Mouse (Mus musculus) E14TG2a.4 (cell line): ENCODE results near the gene Gcnt4.
"Not testable (repeated sequence)": the region's sequence is repeated elsewhere in the genome, so short reads cannot be mapped to it uniquely, and the experiment has no call there.

Experiments
- H3K27me3 ChIP-seq: 2 replicates; pipeline ENCODE4 v1.6.1; 2014; ENCODE audit warnings: low read length, control low read depth; ENCODE audit not compliant: insufficient read depth
- H3K36me3 ChIP-seq: 2 replicates; pipeline ENCODE4 v1.6.1; 2014; ENCODE audit warnings: low read length, control low read depth; ENCODE audit not compliant: insufficient read depth
- H3K4me1 ChIP-seq: replicated peaks from 2 replicates; pipeline ENCODE4 v1.6.1; 2014; ENCODE audit warnings: low read depth, low read length, control low read depth
- H3K4me3 ChIP-seq: replicated peaks from 2 replicates; pipeline ENCODE4 v1.5.1; 2014; ENCODE audit warnings: mild to moderate bottlenecking, low read length
- H3K9me3 ChIP-seq: 2 replicates; pipeline ENCODE4 v1.6.1; 2014; ENCODE audit warnings: low read length, control low read depth
- CTCF ChIP-seq: conservative IDR thresholded peaks from 2 replicates; pipeline ENCODE4 v1.5.1; 2014; ENCODE audit warnings: low read length
- NANOG ChIP-seq: IDR thresholded peaks from 2 replicates; pipeline ENCODE4 v1.6.1; 2014; ENCODE audit warnings: borderline replicate concordance, low read length, mixed read lengths
- POU5F1 ChIP-seq: IDR thresholded peaks from 2 replicates; pipeline ENCODE4 v1.6.1; 2014; ENCODE audit warnings: low read length, borderline replicate concordance

Gene Gcnt4

GRCm38 (mm10) chr13:96939680-96940079 lies 15.2 kb downstream of the Gcnt4 start:
- TF ChIP-seq NANOG (no peak), CTCF (no peak), POU5F1 (no peak)
- no peak overlapping the region for H3K4me3 ChIP-seq
- peaks cover 15% of the 10 kb centered on the region for H3K27me3 ChIP-seq
- H3K9me3 ChIP-seq: no peaks in the 10 kb centered on the region
- H3K36me3 ChIP-seq: no peaks in the 10 kb centered on the region
- peaks cover 28% of the 10 kb centered on the region for H3K4me1 ChIP-seq

DNA sequence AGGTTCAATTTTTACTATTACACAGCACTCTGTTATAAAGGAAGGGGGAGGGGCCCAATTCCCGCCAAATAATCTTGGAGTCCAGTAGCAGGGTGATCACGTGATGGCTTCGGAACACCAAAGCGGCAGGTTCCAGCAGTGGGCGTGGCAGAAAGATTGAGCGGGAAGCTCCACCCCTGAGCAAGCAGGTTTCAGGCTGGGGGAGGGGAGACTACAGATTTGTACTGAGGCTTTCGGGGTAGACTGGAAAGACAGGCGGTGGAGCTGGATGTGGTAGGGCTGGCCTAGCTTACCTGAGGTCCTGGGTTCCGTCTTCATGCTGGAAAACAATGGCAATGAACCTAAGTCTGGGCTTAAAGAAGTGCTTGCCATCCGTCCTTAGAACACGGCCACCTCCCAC lies 17.0 kb downstream of the Gcnt4 start:
- Histone ChIP-seq H3K4me1 (peaks cover 28% of the 10 kb centered on the region), H3K27me3 (peaks cover 12% of the 10 kb centered on the region)
- H3K36me3 ChIP-seq, H3K4me3 ChIP-seq, H3K9me3 ChIP-seq: not testable (repeated sequence)

DNA sequence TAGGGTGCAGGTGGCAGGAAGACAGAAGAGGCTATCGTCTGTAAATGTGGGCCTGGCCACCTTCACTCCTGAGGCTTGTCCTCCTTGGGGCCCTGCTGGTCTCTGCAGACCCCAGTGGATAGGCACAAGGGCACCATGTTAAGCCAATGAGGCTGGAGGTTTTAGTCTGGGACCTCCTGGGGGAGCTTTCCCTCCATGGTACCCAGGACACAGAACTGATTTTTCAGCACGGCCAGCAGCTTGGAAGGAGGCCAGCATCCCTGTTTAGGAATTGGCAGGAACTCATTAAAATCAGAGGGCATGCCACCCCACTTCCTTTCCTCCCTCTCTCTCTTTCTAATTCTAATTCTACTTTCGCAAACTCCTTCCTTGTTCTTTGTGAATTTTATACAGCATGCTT lies 19.1 kb downstream of the Gcnt4 start:
- Histone ChIP-seq H3K27me3 (peaks cover 7% of the 10 kb centered on the region), H3K4me1 (peaks cover 19% of the 10 kb centered on the region), H3K36me3 (no peaks in the 10 kb centered on the region), H3K9me3 (no peaks in the 10 kb centered on the region), H3K4me3 (no peak overlapping the region)
- TF ChIP-seq NANOG (no peak), POU5F1 (no peak), CTCF (no peak)

DNA sequence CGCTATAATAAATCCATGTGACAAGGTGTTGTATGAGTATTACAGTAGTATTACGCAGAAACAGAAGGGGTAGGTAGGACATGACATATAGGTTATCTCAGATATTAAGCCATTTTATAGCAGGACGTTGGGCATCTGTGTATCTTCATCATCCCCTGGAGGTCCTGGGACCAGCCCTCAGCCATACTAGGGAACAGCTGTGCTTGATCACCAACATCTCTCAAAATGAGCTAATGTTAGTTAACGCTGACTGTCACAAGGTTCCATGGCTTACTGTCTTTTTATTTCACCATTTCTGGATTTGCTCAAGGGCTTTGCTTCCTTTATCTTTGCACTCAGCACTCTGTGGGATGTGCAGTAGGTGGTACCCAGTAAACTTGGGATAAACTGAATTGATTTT lies 21.3 kb downstream of the Gcnt4 start:
- no peaks in the 10 kb centered on the region for H3K36me3 ChIP-seq
- H3K27me3 ChIP-seq: peaks cover 3% of the 10 kb centered on the region; the same call in 1 of the 2 replicates
- H3K4me1 ChIP-seq: peaks cover 18% of the 10 kb centered on the region
- H3K4me3 ChIP-seq: no peak overlapping the region
- TF ChIP-seq CTCF (no peak), POU5F1 (no peak), NANOG (no peak)
- peaks cover 5% of the 10 kb centered on the region for H3K9me3 ChIP-seq

GRCm38 (mm10) chr13:96947722-96948121 lies 23.2 kb downstream of the Gcnt4 start:
- H3K4me1 ChIP-seq: 0 out of 2 replicates have a peak, but pooled peaks cover 7% of the 10 kb centered on the region
- H3K9me3 ChIP-seq: peaks cover 5% of the 10 kb centered on the region
- TF ChIP-seq POU5F1 (no peak), CTCF (no peak), NANOG (no peak)
- H3K36me3 ChIP-seq: no peaks in the 10 kb centered on the region
- no peak overlapping the region for H3K4me3 ChIP-seq
- peaks cover 3% of the 10 kb centered on the region; the same call in 1 of the 2 replicates for H3K27me3 ChIP-seq

- no peaks in the 10 kb centered on the region for H3K27me3 ChIP-seq
- no peaks in the 10 kb centered on the region for H3K4me1 ChIP-seq
- TF ChIP-seq CTCF: no peak
- no peak for TF ChIP-seq NANOG
- TF ChIP-seq POU5F1: no peak
- no peak overlapping the region for H3K4me3 ChIP-seq
- H3K36me3 ChIP-seq: no peaks in the 10 kb centered on the region
- H3K9me3 ChIP-seq: peaks cover 9% of the 10 kb centered on the region
These were observed 27.4 kb downstream of the Gcnt4 start for GRCm38 (mm10) chr13:96951880-96952279.

GRCm38 (mm10) chr13:96956466-96956865 lies 32.0 kb downstream of the Gcnt4 start:
- Histone ChIP-seq H3K9me3 (peaks cover 5% of the 10 kb centered on the region; the same call in 1 of the 2 replicates), H3K27me3 (no peaks in the 10 kb centered on the region), H3K4me3 (no peak overlapping the region), H3K36me3 (no peaks in the 10 kb centered on the region), H3K4me1 (peaks cover 5% of the 10 kb centered on the region; the same call in 1 of the 2 replicates)
- TF ChIP-seq NANOG (no peak), POU5F1 (no peak), CTCF (no peak)

- TF ChIP-seq NANOG (no peak), POU5F1 (no peak), CTCF (no peak)
- no peaks in the 10 kb centered on the region for H3K27me3 ChIP-seq
- H3K36me3 ChIP-seq: no peaks in the 10 kb centered on the region
- H3K4me1 ChIP-seq: peaks cover 5% of the 10 kb centered on the region; the same call in 1 of the 2 replicates
- H3K4me3 ChIP-seq: no peak overlapping the region
- H3K9me3 ChIP-seq: peaks cover 5% of the 10 kb centered on the region; the same call in 1 of the 2 replicates
These were observed 35.5 kb downstream of the Gcnt4 start for GRCm38 (mm10) chr13:96960019-96960418.
